Mouse (Mus musculus): ENCODE data around the gene Rgma. TPM values are rescaled to one million over a fixed set of nuclear protein-coding genes. Genes with fewer than 3 reads are reported as not detected.

The Rgma gene
- total RNA-seq, 2 experiments from 2014 or later, result 39.1 to 48.9 TPM

- intact Hi-C loops (cut with DNase I), result no loop called here
These were observed 18.7 kb downstream of the Rgma start for GRCm38 (mm10) chr7:73394013-73394409.

DNA sequence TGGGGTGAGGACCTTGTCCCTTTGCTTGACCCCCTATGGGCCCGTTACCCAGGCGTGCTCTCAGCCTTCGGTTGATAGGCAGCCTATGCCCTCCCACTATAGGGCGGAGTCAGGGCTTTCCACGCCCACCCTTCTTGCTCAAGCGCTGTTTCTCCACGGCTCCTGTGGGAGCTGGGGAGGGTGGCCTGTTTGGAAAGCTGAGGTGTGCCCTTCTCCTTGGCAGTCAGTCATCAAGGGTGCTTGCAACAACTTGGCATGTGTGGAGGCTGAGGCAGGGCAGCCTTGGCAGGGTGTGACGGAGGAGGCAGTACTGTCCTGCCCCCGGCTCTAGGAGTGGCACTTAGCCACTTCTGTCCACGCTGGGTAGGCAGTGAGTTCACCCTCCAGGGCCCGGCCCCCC lies 23.0 kb downstream of the Rgma start:
- intact Hi-C loops (cut with DNase I), result no loop called here
- DNase-seq, result peak; percentile 79 to 80

More at GRCm38 (mm10) chr7:73394013-73394409, 18.7 kb downstream of the Rgma start:
- DNase-seq, result no peak

DNA sequence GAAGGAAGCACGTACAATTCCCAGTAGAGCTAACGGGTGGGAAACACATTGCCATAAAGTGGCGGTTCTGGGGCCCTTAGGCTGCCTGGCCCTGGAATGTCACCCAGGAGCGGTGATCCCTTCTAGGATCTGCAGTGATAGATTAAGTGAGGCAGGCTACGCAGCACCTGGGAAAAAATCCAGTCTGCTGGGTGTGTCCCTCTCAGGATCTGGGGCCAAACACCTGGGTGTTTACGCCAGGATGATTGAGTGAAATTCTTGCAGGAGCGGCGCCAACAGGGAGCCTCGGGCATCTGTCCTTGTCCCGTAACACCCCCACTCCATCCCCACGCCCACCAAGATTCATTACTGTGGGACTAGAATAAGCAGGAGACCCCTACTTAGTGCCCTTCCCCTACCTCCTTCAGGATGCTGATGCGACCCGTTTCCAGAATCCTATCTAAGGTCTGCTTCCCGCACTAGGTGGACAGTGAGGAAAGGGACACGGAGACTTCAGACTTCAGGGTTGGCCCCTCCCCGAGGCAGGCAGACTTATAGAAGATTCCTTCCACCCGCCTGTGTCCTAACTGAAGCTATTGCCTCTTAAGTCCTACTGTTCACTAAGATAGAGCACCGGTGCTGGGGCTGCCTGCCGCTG lies 23.6 kb downstream of the Rgma start:
- intact Hi-C loops (cut with DNase I), result no loop called here
- DNase-seq, result no peak

DNA sequence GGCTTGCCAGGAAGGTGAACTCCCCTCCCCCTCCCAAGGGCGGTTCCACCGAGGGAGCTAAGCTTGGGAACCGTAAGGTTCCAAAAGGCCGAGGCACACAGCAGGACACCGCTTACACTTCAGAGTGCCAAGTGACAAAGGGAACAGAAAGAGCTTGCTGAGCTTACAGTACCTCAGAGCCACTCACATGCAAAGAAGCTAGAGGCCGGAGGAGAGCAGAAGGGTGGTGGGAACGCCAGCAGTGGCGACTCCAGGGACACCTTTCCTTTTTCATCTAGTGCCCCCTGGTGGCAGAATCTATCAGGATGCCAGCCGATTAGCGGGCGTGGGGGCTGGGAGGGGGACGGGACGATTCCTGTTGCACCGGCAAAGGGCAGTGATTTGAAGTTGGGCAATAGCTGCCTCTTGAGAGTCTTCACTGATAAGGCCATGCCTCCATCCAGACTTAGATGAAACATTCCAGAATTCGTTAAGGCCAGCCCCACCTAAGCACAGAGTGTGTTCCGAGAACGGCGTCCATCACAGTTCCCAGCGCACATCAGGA lies 24.3 kb downstream of the Rgma start:
- peak in 1 of 2 experiments; percentile 68 for DNase-seq
- intact Hi-C loops (cut with DNase I), result no loop called here

GRCm38 (mm10) chr7:73400051-73400916 lies 25.0 kb downstream of the Rgma start:
- DNase-seq, result no peak
- intact Hi-C loops (cut with DNase I), result no loop called here

GRCm38 (mm10) chr7:73402106-73402505 lies 26.8 kb downstream of the Rgma start:
- DNase-seq, result no peak
- intact Hi-C loops (cut with DNase I), result no loop called here

- intact Hi-C loops (cut with DNase I), result no loop called here
- no peak for DNase-seq
These were observed 27.4 kb downstream of the Rgma start for GRCm38 (mm10) chr7:73402671-73403070.

- intact Hi-C loops (cut with DNase I), result no loop called here
- DNase-seq, result no peak
These were observed 28.2 kb downstream of the Rgma start for GRCm38 (mm10) chr7:73403538-73403937.

- intact Hi-C loops (cut with DNase I), result no loop called here
- DNase-seq, result no peak
These were observed 30.2 kb downstream of the Rgma start for GRCm38 (mm10) chr7:73405550-73405949.

- no peak for DNase-seq
- intact Hi-C loops (cut with DNase I), result no loop called here
These were observed 36.2 kb downstream of the Rgma start for GRCm38 (mm10) chr7:73411523-73411922.

GRCm38 (mm10) chr7:73411986-73412385 lies 36.7 kb downstream of the Rgma start:
- intact Hi-C loops (cut with DNase I), result no loop called here
- DNase-seq, result no peak

DNA sequence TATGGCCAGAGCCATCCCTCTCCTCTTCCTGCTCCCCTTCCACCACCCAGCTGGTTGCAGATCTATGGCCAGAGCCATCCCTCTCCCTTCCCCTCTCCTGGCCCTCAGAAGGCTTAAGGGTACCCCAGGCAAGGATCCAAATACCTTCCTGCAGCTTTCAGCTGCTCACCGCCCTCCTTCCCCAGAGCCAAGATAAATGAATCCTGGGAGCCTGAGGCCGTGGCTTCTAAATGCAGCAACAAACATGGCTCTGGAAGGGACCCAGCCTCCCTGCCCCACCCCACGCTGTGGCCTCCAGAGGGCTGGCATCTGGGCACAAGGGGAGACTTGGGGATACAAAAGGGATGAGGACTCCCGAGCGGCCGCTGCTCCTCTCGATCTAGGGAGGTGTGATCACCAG lies 37.1 kb downstream of the Rgma start:
- no peak for DNase-seq
- intact Hi-C loops (cut with DNase I), result no loop called here

GRCm38 (mm10) chr7:73414192-73414591 lies 38.9 kb downstream of the Rgma start:
- intact Hi-C loops (cut with DNase I), result no loop called here
- no peak for DNase-seq

DNA sequence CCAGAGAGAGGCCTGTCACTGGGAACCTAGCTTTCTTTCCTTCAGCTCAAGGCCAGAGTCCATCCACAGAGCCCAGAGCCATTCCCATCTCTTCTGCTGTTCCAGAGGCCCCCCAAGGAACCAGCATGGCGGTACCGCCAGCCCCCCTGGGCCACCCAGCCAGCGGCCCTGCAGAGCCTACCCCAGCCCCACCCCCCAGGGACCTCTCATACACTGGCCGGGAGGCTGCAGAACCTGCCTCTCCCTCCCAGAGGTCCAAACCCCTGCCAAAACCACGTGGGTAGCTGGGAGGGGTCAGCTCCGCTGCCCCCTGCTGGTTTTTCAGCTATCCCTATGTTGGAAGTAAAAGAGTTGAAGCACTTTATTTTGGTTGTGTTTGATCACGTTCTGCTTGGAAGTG lies 44.1 kb downstream of the Rgma start:
- DNase-seq, result no peak
- intact Hi-C loops (cut with DNase I), result no loop called here

DNA sequence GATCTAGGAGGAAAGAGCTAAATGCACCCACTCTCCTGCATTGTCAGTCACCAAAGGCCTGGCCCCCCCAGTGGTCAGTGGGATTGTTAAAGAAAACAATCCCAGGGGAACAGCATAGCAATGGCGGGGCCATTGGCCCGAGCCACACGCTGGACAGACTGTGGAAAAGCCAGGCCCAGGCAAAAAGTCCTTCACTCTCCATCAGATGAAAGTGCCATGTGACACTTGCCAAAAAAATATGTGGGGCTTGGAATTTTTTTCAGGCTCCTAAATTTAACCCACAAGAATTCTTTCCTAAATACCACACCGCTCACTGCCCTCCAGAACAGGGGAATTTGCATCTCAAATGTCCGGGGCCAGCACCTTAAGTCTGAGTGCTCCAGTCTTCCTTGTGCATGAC lies 45.5 kb downstream of the Rgma start:
- DNase-seq, result no peak
- intact Hi-C loops (cut with DNase I), result loop anchor here (5.0 kb wide), 1 partner anchor 44 kb away; the partner anchor contains the start of gene Rgma

GRCm38 (mm10) chr7:73421278-73422015 lies 46.1 kb downstream of the Rgma start:
- intact Hi-C loops (cut with DNase I), result loop anchor here (2.0 to 5.0 kb wide), 3 partner anchors 44 to 1021 kb away; partner anchors contain the start of gene Rgma
- no peak for DNase-seq

- intact Hi-C loops (cut with DNase I), result loop anchor here (2.0 to 5.0 kb wide), 3 partner anchors 45 to 1022 kb away; partner anchors contain the start of gene Rgma
- DNase-seq, result peak in 1 of 2 experiments; percentile 65
These were observed 47.2 kb downstream of the Rgma start for GRCm38 (mm10) chr7:73422223-73423113.

DNA sequence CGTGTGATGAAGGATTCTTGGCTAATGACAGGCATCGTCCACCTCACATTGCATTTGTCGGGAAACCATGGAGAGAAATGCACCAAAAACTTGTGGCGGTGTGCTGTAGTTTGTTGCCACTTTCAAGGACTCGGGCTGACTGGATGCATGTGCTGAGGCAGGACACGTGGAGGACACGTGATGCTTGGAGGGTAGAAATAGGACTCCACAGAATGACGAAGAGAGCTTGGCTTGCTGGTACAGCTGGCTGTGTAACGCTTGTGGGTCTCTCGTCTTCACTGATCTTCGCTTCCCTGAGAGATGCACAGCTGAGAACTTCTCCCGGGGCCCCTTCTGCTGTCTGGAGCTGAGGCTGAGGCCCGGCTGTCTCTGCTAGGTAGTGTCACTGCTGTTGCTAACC lies 47.9 kb downstream of the Rgma start:
- intact Hi-C loops (cut with DNase I), result loop anchor here (2.0 to 5.0 kb wide), 3 partner anchors 46 to 1022 kb away; partner anchors contain the start of gene Rgma
- no peak for DNase-seq

- intact Hi-C loops (cut with DNase I), result loop anchor here (5.0 kb wide), 1 partner anchor 47 kb away; the partner anchor contains the start of gene Rgma
- DNase-seq, result no peak
These were observed 48.9 kb downstream of the Rgma start for GRCm38 (mm10) chr7:73424243-73424642.

Data from gastrocnemius, postnatal 36 days (tissue).